Mouse (Mus musculus) ES-Bruce4 (cell line): ENCODE measurements around the gene Cpa5.

Source experiments
- CTCF ChIP-seq: IDR thresholded peaks from one replicate; pipeline ENCODE4 v1.8.1; 2011; ENCODE audit warnings: low read depth, low read length
- EP300 ChIP-seq: IDR thresholded peaks from 2 replicates; pipeline ENCODE4 v1.6.1; 2011; ENCODE audit warnings: low read depth, low read length; ENCODE audit not compliant: insufficient read depth
- POLR2A ChIP-seq: IDR thresholded peaks from one replicate; pipeline ENCODE4 v1.8.1; 2011; ENCODE audit warnings: low read length; ENCODE audit not compliant: insufficient read depth

- no peak for TF ChIP-seq CTCF
- TF ChIP-seq POLR2A: no peak
- no peak for TF ChIP-seq EP300
These were observed 3.4 kb downstream of the Cpa5 start for GRCm38 (mm10) chr6:30614251-30614650.
